Mouse (Mus musculus): ENCODE measurements at regions not wholly inside any gene's neighbourhood (a gene's known extent, or its start where the extent isn't known, plus 50 kb on each side); places are given as distances from the start of the nearest gene placed in this dataset.
"Not testable (repeated sequence)": the region's sequence is repeated elsewhere in the genome, so short reads cannot be mapped to it uniquely, and the experiment has no call there.

DNA sequence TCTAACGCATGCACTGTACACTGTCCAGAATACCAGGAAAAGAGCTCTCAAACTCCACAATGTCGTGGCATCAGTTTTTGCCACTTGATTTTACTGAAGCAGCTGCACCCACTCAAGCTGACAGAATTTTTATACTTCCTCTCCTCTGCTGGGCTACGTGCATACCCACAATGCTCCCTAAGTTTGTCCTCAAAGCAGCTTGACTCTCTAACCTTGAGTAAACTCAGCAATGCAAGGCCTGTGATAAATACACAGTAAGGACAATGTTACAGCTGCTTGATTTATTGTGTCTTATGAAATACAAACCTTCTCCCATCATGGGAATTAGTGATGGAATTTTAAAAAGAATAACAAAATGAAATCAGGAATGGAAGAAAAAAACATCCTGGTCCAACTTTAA is 129.7 kb downstream of the Trmt11 start:
- no peak overlapping the region for H3K27ac ChIP-seq
- WGBS, result 84% methylated on average over 3 of the region's 3 CpGs
- DNase-seq (ENCODE audit: low spot score), result no peak
- no peaks in the 10 kb centered on the region for H3K27me3 ChIP-seq (ENCODE audit: low read depth, poor library complexity, severe bottlenecking)
- no peaks in the 10 kb centered on the region for H3K4me1 ChIP-seq
- no peak overlapping the region for H3K4me3 ChIP-seq
- H3K36me3 ChIP-seq, result no peaks in the 10 kb centered on the region
- no peaks in the 10 kb centered on the region for H3K9me3 ChIP-seq (replicated peaks)

DNA sequence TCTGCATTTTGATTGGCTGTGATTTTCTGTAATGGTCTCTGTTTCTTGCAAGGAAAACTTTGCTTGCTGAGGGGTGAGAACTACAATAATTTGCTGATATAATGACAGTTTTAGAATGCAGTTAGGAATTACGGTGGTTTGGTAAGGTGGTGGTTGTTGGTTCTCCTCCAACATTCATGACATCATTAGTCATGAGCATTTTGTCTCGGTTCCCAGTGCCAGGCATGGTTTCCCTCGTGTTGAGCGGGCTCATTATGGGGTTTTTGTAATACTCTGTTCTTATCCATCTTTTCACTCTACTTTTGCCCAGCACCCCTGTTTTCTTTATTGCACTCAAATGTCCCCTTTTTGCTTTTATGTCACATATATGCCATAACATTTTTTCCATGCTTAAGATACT is 149.9 kb downstream of the Trmt11 start:
- no peaks in the 10 kb centered on the region for H3K4me1 ChIP-seq
- H3K27ac ChIP-seq, result no peak overlapping the region
- H3K27me3 ChIP-seq (ENCODE audit: low read depth, poor library complexity, severe bottlenecking), result no peaks in the 10 kb centered on the region
- no peak for DNase-seq (ENCODE audit: low spot score)
- H3K4me3 ChIP-seq, result no peak overlapping the region
- 91% methylated on average over 4 of the region's 4 CpGs for WGBS
- no peaks in the 10 kb centered on the region for H3K9me3 ChIP-seq (replicated peaks)
- no peaks in the 10 kb centered on the region for H3K36me3 ChIP-seq

DNA sequence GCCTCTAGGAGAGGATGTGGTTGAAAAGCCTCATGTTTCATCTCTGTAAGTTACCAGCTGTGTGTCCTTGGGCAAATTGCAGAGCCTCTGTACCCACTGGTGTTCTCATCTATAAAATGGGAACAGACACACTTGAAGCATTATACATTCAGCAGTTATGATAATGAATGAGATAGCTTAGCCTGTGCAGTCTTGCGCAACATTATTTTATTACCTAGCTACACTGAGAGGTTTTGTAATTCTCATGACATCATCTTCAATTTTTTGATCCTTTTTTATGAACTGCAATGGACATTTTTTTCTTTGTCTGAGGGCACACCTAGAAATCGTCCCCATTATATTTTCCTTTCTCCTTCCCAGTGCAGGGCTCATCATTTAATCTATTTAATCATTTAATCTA is 153.5 kb downstream of the Trmt11 start:
- H3K9me3 ChIP-seq (replicated peaks), result no peaks in the 10 kb centered on the region
- no peak overlapping the region for H3K4me3 ChIP-seq
- no peaks in the 10 kb centered on the region for H3K4me1 ChIP-seq
- no peak for DNase-seq (ENCODE audit: low spot score)
- no peaks in the 10 kb centered on the region for H3K27me3 ChIP-seq (ENCODE audit: low read depth, poor library complexity, severe bottlenecking)
- WGBS, result 91% methylated on average over 2 of the region's 2 CpGs
- no peak overlapping the region for H3K27ac ChIP-seq
- H3K36me3 ChIP-seq, result no peaks in the 10 kb centered on the region

DNA sequence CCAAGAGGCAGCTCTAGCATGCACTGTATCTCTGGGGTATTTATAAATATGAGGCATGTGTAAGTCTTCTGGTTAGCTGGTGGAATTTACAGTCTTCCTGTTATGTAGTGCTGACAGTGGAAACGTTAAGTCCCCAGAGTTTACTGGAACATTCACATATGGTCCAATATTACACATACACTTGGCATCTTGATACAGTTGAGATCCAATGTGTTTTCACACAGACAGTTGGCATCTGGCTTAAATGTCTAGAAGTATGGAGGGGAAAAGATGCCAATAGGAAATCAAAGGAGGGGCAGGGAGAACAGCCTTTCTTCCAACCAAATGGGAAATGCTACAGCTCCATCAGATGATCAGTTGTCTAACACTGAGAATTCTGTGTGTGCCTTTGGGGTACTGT is 154.0 kb downstream of the Trmt11 start:
- Histone ChIP-seq H3K4me3 (no peak overlapping the region), H3K9me3 (replicated peaks) (no peaks in the 10 kb centered on the region), H3K36me3 (no peaks in the 10 kb centered on the region), H3K27me3 (ENCODE audit: low read depth, poor library complexity, severe bottlenecking) (no peaks in the 10 kb centered on the region), H3K27ac (no peak overlapping the region), H3K4me1 (no peaks in the 10 kb centered on the region)
- 90% methylated on average over 1 of the region's 1 CpGs for whole genome bisulfite sequencing
- no peak for DNase-seq (ENCODE audit: low spot score)

DNA sequence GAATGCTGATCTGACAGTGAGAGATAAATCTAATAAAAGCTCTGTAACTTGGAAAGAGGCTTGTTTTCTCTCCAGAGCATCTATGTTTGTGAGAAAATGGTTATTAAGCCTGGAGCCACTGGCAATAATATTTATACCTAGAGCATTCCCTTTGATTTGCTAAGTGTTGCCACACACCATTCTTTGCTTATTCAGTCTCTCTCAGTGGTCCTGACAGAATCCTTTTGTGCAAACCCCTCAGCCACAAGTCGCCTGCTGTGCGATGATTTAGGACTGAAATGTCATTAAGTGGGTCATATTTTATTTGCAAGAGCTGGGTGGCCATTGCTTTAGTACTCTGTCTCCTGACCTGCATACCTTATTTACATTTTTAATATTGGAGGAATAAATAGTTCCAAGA is 160.7 kb downstream of the Trmt11 start:
- Histone ChIP-seq H3K9me3 (replicated peaks) (no peaks in the 10 kb centered on the region), H3K4me1 (peaks cover 6% of the 10 kb centered on the region; the same call in 1 of the 2 replicates), H3K27ac (no peak overlapping the region), H3K27me3 (ENCODE audit: low read depth, poor library complexity, severe bottlenecking) (no peaks in the 10 kb centered on the region), H3K4me3 (no peak overlapping the region), H3K36me3 (no peaks in the 10 kb centered on the region)
- DNase-seq (ENCODE audit: low spot score), result no peak
- WGBS, result 56% methylated on average over 2 of the region's 2 CpGs

DNA sequence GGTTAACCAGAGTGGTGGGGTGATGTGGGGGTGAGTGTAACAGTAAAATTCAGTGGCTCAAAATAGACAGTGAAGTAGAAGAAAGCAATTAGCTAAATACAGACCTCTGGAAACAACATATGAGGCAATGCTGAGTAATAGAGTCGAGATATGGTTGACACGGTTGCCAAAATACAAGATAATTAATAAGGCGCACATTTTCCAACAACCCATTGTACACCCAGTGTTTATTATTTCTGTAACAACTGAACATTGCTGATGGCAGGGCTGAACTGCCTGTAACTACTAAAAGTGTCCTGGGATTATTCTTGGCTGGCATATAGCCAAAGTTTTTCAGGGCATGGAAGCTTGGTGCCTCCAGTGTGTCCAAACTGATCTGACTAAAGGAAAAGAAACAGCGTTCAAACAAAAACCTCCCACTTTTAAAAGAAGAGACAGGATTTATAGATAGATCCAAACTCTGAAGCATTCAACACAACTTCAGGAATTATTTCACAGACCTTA is 174.1 kb downstream of the Trmt11 start:
- Histone ChIP-seq H3K4me3 (no peak overlapping the region), H3K9me3 (replicated peaks) (no peaks in the 10 kb centered on the region), H3K27me3 (ENCODE audit: low read depth, poor library complexity, severe bottlenecking) (no peaks in the 10 kb centered on the region), H3K4me1 (no peaks in the 10 kb centered on the region), H3K36me3 (no peaks in the 10 kb centered on the region), H3K27ac (no peak overlapping the region)
- WGBS, result 90% methylated on average over 4 of the region's 4 CpGs
- DNase-seq (ENCODE audit: low spot score), result no peak

DNA sequence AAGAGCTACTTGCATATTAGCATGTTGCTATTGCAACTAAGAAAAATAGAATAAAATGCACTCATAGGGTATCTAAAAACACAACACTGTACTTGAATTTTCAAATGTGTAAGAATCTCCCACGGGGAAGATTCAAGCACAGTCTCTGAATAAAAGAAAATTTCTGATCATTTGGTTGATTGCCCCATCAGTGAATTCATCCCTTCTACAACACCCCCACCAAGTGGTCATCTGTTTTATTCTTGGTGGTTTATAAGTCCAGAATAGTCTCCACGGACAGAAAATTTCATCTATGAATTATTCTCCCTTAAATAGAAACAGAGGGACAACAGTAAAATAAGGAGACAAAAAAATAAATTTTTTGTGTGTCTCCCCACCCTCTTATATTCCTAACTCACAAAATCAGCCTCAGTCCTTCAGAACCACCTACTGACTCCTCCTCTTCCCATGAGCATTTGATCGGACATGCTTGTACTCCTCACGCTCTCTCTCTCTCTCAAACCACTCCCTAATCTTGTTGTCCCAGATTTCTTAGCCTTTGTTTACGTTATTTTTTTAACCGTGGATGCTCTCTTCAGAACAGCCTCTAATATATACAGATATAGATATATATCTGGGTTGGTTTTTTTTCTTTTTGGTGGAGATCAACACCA is 181.0 kb downstream of the Trmt11 start:
- Histone ChIP-seq H3K9me3 (replicated peaks) (no peaks in the 10 kb centered on the region), H3K27ac (no peak overlapping the region), H3K4me1 (no peaks in the 10 kb centered on the region), H3K27me3 (ENCODE audit: low read depth, poor library complexity, severe bottlenecking) (no peaks in the 10 kb centered on the region), H3K4me3 (no peak overlapping the region), H3K36me3 (no peaks in the 10 kb centered on the region)
- no peak for DNase-seq (ENCODE audit: low spot score)
- 58% methylated on average over 6 of the region's 6 CpGs for WGBS

DNA sequence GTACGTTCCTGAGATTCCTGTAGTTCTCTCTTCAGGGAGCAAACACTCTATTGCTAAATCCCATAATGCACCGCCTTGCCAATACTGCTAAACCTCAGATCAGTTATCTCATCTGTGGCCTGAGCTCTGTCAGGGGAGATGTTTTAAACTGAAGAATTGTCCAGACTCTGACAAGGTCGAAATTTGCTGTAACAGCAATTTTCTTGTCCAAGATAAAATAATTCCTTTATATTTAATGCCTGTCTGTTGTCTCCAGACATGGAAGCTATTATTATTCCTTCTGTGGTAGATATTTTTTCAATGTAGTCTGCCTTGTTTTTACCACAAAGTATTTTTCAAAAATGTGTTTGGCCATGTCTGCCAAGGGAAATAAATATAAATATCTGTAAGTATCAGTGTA is 184.2 kb downstream of the Trmt11 start:
- WGBS, result 81% methylated on average over 3 of the region's 3 CpGs
- H3K36me3 ChIP-seq, result no peaks in the 10 kb centered on the region
- H3K27me3 ChIP-seq (ENCODE audit: low read depth, poor library complexity, severe bottlenecking), result no peaks in the 10 kb centered on the region
- H3K9me3 ChIP-seq (replicated peaks), result no peaks in the 10 kb centered on the region
- DNase-seq (ENCODE audit: low spot score), result no peak
- no peak overlapping the region for H3K4me3 ChIP-seq
- H3K27ac ChIP-seq, result no peak overlapping the region
- no peaks in the 10 kb centered on the region for H3K4me1 ChIP-seq

DNA sequence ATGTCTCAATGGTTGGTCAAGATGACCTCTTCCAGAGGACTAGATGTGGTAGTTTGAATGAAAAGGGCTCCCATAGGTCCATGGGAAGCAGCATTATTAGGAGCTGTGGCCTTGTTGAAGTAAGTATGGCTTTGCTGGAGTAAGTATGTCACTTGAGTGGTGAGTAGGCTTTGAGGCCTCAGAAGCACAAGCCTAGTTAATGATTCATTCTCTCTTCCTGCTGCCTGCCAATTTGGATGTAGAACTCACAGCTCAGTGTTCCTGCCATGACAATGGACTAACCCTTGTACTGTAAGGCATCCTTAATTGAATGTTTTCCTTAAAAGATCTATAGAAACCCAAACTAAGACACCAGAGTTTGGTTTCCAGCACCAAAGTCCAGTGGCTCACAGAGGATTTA is 188.8 kb downstream of the Trmt11 start:
- no peak for DNase-seq (ENCODE audit: low spot score)
- no peaks in the 10 kb centered on the region for H3K9me3 ChIP-seq (replicated peaks)
- no peak overlapping the region for H3K4me3 ChIP-seq
- H3K27ac ChIP-seq, result no peak overlapping the region
- H3K27me3 ChIP-seq (ENCODE audit: low read depth, poor library complexity, severe bottlenecking), result no peaks in the 10 kb centered on the region
- no peaks in the 10 kb centered on the region for H3K36me3 ChIP-seq
- H3K4me1 ChIP-seq, result no peaks in the 10 kb centered on the region

DNA sequence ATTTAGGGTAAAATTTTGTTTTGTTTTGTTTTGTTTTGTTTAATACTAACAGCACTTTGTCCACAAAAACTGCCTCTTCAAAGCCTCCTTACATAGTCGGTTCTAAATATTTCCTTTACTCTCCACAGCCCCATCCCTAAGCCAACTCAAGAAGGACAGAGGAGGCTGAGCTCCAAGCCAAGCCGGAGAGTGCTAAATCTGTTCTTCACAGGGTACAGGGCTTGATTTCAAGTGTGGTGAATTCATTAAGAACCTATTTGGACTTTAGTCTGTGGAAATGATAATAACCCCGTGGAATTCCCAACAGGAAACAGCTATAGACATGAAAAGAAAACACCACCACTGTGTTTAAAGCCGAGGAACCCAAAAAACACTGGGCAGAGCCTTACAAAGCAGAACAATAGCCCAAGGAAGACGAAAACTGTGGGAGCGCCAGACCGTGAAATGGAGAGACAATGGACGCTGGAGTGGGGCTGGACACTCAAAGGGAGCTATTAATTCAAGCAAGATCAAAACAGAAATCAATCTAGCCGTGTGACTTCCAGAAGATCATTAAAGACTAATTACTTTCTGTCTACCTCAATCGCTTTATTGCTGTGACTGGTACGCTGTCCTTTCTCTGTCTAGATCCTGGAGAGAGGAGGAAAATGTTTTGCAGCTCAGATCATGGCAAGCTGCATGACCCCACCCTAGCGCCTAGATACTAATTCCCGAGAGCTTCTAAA is 194.7 kb downstream of the Trmt11 start:
- Histone ChIP-seq H3K27me3 (ENCODE audit: low read depth, poor library complexity, severe bottlenecking) (no peaks in the 10 kb centered on the region), H3K9me3 (replicated peaks) (no peaks in the 10 kb centered on the region), H3K4me3 (no peak overlapping the region), H3K4me1 (peaks cover 6% of the 10 kb centered on the region; the same call in 1 of the 2 replicates), H3K36me3 (no peaks in the 10 kb centered on the region), H3K27ac (no peak overlapping the region)
- DNase-seq (ENCODE audit: low spot score), result no peak
- WGBS, result 66% methylated on average over 13 of the region's 13 CpGs

DNA sequence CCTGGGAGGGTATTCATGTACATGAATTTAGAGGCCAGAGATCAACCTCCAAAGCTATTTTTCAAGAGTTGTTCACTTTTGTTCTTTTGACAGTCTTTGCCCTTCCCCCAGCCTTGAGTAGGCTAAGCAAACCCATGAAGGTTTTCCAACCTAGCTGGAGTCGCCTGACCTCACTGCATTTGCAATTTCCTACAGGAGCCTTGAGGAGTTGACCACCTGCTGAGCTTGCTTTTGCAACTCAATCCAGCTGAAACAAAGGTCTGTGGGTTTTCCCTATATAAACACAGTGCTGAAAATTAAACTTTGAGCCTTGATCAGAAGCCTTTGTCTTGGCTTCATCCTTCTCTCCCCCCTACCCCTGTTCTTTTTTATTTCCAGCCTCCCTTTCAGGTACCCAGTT is 170.2 kb upstream of the Cenpw start:
- Histone ChIP-seq H3K36me3 (no peaks in the 10 kb centered on the region), H3K4me1 (no peaks in the 10 kb centered on the region), H3K27ac (no peak overlapping the region), H3K27me3 (ENCODE audit: low read depth, poor library complexity, severe bottlenecking) (no peaks in the 10 kb centered on the region), H3K4me3 (no peak overlapping the region), H3K9me3 (replicated peaks) (no peaks in the 10 kb centered on the region)
- DNase-seq (ENCODE audit: low spot score), result no peak
- whole genome bisulfite sequencing, result 43% methylated on average over 1 of the region's 1 CpGs

DNA sequence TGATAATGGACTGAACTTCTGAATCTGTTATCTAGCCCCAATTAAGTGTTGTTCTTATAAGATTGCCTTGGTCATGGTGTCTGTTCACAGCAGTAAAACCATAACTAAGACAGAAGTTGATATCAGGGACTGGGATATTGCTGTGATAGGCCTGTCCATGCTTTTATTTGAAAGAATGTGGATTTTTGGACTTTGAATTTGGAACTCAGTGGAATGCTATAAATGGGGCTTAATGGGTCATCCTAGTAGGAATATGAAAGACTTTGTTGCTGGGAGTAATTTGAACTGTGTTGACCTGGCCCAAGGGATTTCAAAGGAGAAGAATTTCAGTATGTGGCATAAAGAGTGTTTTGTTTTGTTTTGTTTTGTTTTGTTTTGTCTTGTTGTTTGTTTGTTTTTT is 160.5 kb upstream of the Cenpw start:
- not testable (repeated sequence) for H3K4me1 ChIP-seq; H3K36me3 ChIP-seq; H3K27ac ChIP-seq; H3K9me3 ChIP-seq (replicated peaks); H3K27me3 ChIP-seq (ENCODE audit: low read depth, poor library complexity, severe bottlenecking); H3K4me3 ChIP-seq; DNase-seq (ENCODE audit: low spot score)

DNA sequence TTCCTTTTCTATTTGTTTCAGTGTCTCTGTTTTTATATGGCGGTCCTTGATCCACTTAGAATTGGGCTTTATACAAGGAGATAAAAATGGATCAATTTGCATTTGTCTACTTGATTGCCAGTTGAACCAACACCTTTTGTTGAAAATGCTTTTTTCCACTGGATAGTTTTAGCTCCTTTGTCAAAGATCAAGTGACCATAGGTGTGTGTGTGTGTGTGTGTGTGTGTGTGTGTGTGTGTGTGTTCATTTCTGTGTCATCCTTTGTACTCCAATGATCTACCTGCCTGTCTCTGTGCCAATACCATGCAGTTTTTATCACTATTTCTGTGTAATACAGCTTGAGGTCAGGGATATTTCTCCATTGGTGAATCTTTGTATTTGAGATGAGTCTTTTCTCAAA is 158.7 kb upstream of the Cenpw start:
- Histone ChIP-seq H3K27ac (no peak overlapping the region), H3K9me3 (replicated peaks) (no peaks in the 10 kb centered on the region), H3K4me3 (no peak overlapping the region), H3K36me3 (no peaks in the 10 kb centered on the region), H3K4me1 (no peaks in the 10 kb centered on the region), H3K27me3 (ENCODE audit: low read depth, poor library complexity, severe bottlenecking) (no peaks in the 10 kb centered on the region)
- no peak for DNase-seq (ENCODE audit: low spot score)
- 97% methylated on average over 1 of the region's 1 CpGs for WGBS

Measured in limb, embryonic 10.5 days (tissue).